Mouse (Mus musculus) limb, embryonic 11.5 days (tissue): ENCODE measurements at regions not wholly inside any gene's neighbourhood (a gene's known extent, or its start where the extent isn't known, plus 50 kb on each side); places are given as distances from the start of the nearest gene placed in this dataset.
"Not testable (repeated sequence)": the region's sequence is repeated elsewhere in the genome, so short reads cannot be mapped to it uniquely, and the experiment has no call there.

Source experiments
- ATAC-seq: fragments of 200-750 bp; cut with Nextera tagmentation; 2 replicates; pipeline ENCODE4 v1.8.0; 2017; ENCODE audit warnings: low read depth; ENCODE audit not compliant: insufficient number of reproducible peaks, low FRiP score, low TSS enrichment
- DNase-seq: peaks from one replicate; pipeline ENCODE4 v3.0.0-alpha.2; 2015; ENCODE audit warnings: low spot score
- H3K27ac ChIP-seq: fragments of 300-500 bp; sonication (generic); replicated peaks from 2 replicates; pipeline ENCODE4 v1.5.1; 2014; ENCODE audit warnings: low read depth, mild to moderate bottlenecking, low read length
- H3K27me3 ChIP-seq: fragments of 300-500 bp; sonication (generic); 2 replicates; pipeline ENCODE4 v1.6.1; 2014; ENCODE audit warnings: mild to moderate bottlenecking, low read length, mixed read lengths; ENCODE audit not compliant: control insufficient read depth, insufficient read depth
- H3K36me3 ChIP-seq: fragments of 300-500 bp; sonication (generic); 2 replicates; pipeline ENCODE4 v1.6.1; 2014; ENCODE audit warnings: mild to moderate bottlenecking, low read length, moderate library complexity, mixed read lengths; ENCODE audit not compliant: control insufficient read depth, insufficient read depth
- H3K4me1 ChIP-seq: fragments of 300-500 bp; sonication (generic); 2 replicates; pipeline ENCODE4 v1.6.1; 2014; ENCODE audit warnings: low read length, mixed read lengths; ENCODE audit not compliant: control insufficient read depth, insufficient read depth
- H3K4me2 ChIP-seq: fragments of 300-500 bp; sonication (generic); 2 replicates; pipeline ENCODE4 v1.6.1; 2014; ENCODE audit warnings: low read depth, mild to moderate bottlenecking, moderate library complexity; ENCODE audit not compliant: severe bottlenecking
- H3K4me3 ChIP-seq: fragments of 300-500 bp; sonication (generic); 2 replicates; pipeline ENCODE4 v1.5.1; 2014; ENCODE audit warnings: low read depth, low read length
- H3K9ac ChIP-seq: fragments of 300-500 bp; sonication (generic); 2 replicates; pipeline ENCODE4 v1.6.1; 2014; ENCODE audit warnings: mild to moderate bottlenecking, low read length
- H3K9me3 ChIP-seq: fragments of 300-500 bp; sonication (generic); 2 replicates; pipeline ENCODE4 v1.6.1; 2016; ENCODE audit warnings: low read length; ENCODE audit not compliant: control insufficient read depth
- WGBS: fragments of 180-500 bp; shearing (Covaris S2); extraction: QIAGEN DNeasy Blood & Tissue Kit; methylation state at CpG from one replicate; pipeline ENCODE4 v1.1.7; 2014; 5-methylcytosine and 5-hydroxymethylcytosine counted together

DNA sequence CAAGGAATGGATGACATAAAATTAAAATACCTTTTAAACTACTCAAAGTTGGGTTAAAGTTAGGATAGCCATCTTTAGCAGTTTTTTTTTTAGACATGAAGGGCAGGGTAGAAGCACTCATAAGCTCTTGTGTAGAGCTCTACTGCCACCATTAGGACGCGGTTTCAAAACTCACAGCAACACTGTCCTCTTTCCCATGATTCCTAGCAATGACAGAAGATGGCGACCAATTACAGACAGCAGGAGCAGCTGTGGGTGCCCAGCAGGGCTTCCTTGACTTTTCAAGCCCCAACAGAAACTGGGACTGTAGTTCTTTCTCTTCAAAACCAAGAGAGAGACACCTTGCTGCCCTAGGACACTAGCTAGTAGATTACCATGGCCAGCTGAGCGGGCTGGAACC lies 171.5 kb upstream of the Olfr1324 start:
- H3K4me2 ChIP-seq, result peak overlapping the region; percentile 20; the same call in 1 of the 2 replicates
- ATAC-seq (no peak), DNase-seq (peak; percentile 46)
- H3K9me3 ChIP-seq, result no peaks in the 10 kb centered on the region
- no peak overlapping the region for H3K9ac ChIP-seq
- H3K36me3 ChIP-seq, result no peaks in the 10 kb centered on the region
- WGBS, result 59% methylated on average over 4 of the region's 4 CpGs
- no peaks in the 10 kb centered on the region for H3K4me1 ChIP-seq
- no peak overlapping the region for H3K27ac ChIP-seq
- H3K4me3 ChIP-seq, result no peak overlapping the region
- no peaks in the 10 kb centered on the region for H3K27me3 ChIP-seq

DNA sequence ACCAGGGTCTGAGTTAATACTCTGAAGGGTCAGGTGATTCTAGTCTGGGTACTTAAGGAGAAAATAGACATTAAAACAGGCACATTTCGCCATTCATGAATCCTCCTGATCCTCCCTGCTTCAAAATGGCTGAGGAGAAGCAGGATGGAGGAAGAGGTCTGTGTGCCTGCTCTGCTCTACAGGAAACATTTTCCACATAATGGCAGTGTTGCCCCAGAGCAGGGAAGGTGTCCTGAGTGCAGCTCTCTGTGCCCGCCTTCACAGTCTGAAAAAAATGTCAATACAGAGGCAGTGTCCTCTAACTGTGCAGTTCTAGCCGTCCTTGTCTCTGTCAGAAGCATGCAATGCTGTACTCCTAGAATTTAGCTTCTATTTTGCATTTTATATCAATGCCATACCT lies 169.3 kb upstream of the Olfr1324 start:
- H3K36me3 ChIP-seq, H3K4me2 ChIP-seq, H3K9me3 ChIP-seq, H3K4me1 ChIP-seq, H3K4me3 ChIP-seq, ATAC-seq, H3K27me3 ChIP-seq, H3K27ac ChIP-seq, H3K9ac ChIP-seq, DNase-seq: not testable (repeated sequence)
- 78% methylated on average over 3 of the region's 3 CpGs for WGBS

DNA sequence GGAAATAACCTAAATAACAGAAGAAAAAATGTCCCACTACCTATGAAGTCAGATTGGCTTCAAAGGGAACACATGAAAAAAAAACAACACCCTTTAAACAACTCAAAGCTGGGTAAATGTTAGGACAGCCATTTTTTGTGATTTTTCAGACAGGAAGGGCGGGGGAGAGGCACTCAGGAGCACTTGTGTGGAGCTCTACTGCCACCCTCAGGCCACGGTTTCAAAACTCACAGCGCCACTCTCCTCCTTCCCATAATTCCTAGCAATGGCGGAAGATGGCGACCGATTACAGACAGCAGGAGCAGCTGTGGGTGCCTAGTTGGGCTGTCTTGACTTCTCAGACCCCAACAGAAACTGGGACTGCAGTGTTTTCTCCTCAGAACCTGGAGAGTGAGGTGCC lies 168.8 kb upstream of the Olfr1324 start:
- H3K4me3 ChIP-seq, result no peak overlapping the region
- ATAC-seq (no peak), DNase-seq (peak; percentile 74)
- H3K9ac ChIP-seq, result no peak overlapping the region
- no peaks in the 10 kb centered on the region for H3K9me3 ChIP-seq
- H3K4me1 ChIP-seq, result no peaks in the 10 kb centered on the region
- WGBS, result 55% methylated on average over 6 of the region's 6 CpGs
- H3K27ac ChIP-seq, result no peak overlapping the region
- no peak overlapping the region for H3K4me2 ChIP-seq
- H3K36me3 ChIP-seq, result no peaks in the 10 kb centered on the region
- no peaks in the 10 kb centered on the region for H3K27me3 ChIP-seq

DNA sequence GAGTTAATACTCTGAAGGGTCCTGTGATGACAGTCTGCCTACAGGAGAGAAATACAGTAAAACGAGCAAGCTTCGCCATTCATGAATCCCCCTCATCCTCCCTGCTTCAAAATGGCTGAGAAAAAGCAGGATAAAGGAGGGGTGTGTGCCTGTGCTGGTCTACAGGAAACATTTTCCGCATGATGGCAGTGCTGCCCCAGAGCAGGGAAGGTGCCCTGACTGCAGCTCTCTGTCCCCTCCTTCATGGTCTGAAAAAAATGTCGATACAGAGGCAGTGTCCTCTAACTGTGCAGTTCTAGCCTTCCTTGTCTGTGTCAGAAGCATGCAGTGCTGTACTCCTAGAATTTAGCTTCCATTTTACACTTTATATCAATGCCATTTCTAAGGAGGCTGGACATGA lies 166.7 kb upstream of the Olfr1324 start:
- not testable (repeated sequence) for H3K4me1 ChIP-seq, H3K36me3 ChIP-seq, DNase-seq, H3K9me3 ChIP-seq, H3K4me3 ChIP-seq, H3K4me2 ChIP-seq, H3K27me3 ChIP-seq, H3K9ac ChIP-seq, H3K27ac ChIP-seq, ATAC-seq
- WGBS, result 85% methylated on average over 4 of the region's 4 CpGs

DNA sequence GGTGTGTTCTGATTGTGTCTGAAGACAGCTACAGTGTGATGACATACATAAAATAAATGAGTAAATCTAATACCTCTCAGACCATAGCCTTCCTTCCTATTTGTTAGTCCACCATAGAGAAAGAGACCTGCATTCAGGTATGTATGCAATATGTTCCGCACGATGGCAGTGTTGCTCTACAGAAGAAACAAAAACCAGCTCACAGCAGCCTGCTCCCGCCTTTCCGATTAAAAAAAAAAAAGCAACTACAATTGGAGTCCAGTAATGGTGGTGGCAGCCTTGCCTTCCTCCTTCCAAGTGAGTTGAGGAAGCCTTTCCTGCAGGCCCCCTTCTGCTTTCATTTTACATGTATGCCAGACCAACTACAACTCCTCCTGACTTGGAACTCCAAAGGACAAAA lies 163.2 kb upstream of the Olfr1324 start:
- H3K27me3 ChIP-seq, result no peaks in the 10 kb centered on the region
- no peak for ATAC-seq
- no peaks in the 10 kb centered on the region for H3K9me3 ChIP-seq
- WGBS, result 75% methylated on average over 4 of the region's 4 CpGs
- no peak overlapping the region for H3K4me3 ChIP-seq
- no peak overlapping the region for H3K4me2 ChIP-seq
- DNase-seq, result peak; percentile 49
- H3K27ac ChIP-seq, result no peak overlapping the region
- no peaks in the 10 kb centered on the region for H3K4me1 ChIP-seq
- H3K36me3 ChIP-seq, result peaks cover 2% of the 10 kb centered on the region; the same call in 1 of the 2 replicates
- no peak overlapping the region for H3K9ac ChIP-seq

DNA sequence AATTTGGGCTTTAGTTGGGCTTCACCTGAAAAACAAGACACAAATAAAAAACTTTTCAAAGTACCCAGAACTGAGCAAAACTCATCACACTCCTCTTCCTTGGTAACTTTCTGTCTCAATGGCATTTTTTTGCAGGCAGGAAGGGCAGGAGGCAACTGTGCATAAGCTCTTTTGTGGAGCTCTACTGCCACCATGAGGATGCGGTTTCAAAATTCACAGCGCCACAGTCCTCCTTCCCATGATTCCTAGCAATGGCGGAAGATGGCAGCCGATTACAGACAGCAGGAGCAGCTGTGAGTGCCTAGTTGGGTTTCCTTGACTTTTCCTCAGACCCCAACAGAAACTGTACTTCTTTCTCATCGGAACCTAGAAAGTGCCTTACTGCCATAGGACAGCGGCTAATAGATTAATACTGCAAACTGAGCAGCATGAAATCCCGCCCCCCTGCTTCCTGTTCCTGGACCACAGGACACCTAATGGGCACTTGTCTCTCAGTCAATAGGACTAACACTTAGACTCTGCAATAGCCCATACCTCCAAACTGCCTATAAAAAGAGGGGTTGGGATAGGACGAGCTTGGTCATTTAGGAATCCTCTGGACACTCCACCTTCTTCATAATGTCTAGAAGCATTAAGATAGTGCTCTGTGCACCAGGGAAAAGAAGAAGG lies 162.5 kb upstream of the Olfr1324 start:
- Histone ChIP-seq H3K9ac (no peak overlapping the region), H3K9me3 (no peaks in the 10 kb centered on the region), H3K4me3 (no peak overlapping the region), H3K36me3 (peaks cover 2% of the 10 kb centered on the region; the same call in 1 of the 2 replicates), H3K4me2 (no peak overlapping the region), H3K4me1 (no peaks in the 10 kb centered on the region), H3K27me3 (no peaks in the 10 kb centered on the region), H3K27ac (no peak overlapping the region)
- DNase-seq (peak; percentile 71), ATAC-seq (no peak)
- WGBS, result 78% methylated on average over 8 of the region's 8 CpGs

DNA sequence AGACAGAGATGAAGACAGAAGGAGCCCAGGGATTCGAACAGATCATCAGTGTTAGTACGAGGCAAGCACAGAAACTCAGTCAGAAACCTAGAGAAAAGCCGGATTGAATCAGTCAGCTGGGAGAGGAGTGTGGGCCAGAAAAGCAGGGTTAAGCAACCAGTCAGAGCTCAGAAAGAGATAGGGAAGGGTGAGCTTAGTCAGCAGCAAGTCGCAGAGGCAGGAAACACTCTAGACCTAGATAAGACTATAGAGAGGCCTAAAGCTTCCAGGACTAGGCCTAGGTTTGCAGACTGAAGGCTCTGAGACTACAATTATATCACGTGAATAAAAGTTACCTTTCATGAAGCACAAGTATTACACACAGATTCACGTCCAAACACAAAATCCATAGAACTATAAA lies 160.6 kb upstream of the Olfr1324 start:
- H3K4me2 ChIP-seq, result no peak overlapping the region

DNA sequence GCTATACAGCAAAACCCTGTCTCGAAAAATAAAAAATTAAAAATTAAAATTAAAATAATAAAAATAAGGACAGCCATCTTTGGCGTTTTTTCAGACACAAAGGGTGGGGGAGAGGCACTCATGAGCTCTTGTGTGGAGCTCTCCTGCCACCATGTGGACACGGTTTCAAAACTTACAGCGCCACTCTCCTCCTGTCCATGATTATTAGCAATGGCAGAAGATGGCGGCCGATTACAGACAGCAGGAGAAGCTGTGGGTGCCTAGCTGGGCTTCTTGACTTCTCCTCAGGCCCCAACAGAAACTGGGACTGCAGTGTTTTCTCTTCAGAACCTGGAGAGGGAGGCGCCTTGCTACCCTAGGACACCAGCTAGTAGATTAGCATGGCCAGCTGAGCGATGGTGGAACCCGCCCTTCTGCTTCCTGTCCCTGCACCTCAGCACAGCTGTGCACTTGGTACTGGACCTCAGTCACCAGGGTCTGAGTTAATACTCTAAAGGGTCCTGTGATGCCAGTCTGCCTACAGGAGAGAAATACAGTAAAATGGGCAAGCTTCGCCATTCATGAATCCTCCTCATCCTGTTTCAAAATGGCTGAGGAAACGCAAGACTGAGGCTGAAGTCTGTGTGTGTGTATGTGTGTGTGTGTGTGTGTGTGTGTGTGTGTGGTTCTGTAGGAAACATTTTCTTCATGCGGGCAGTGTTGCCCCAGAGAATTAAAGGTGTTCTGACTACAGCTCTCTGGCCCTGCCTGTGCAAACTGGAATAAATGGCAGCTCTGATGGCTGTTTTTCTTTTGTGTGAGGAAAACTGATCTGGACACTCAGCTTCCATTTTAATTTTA lies 155.7 kb upstream of the Olfr1324 start:
- ATAC-seq, result no peak
- Histone ChIP-seq H3K4me1 (no peaks in the 10 kb centered on the region), H3K4me3 (no peak overlapping the region), H3K27ac (no peak overlapping the region), H3K9ac (no peak overlapping the region), H3K27me3 (no peaks in the 10 kb centered on the region), H3K9me3 (no peaks in the 10 kb centered on the region), H3K36me3 (no peaks in the 10 kb centered on the region), H3K4me2 (no peak overlapping the region)
- WGBS, result 77% methylated on average over 12 of the region's 12 CpGs
- peak; percentile 63 for DNase-seq

More for the DNA sequence above, 160.6 kb upstream of the Olfr1324 start:
- no peaks in the 10 kb centered on the region for H3K9me3 ChIP-seq
- no peak overlapping the region for H3K9ac ChIP-seq
- H3K4me3 ChIP-seq, result no peak overlapping the region
- 88% methylated on average over 6 of the region's 6 CpGs for WGBS
- ATAC-seq (no peak), DNase-seq (no peak)
- no peak overlapping the region for H3K27ac ChIP-seq
- no peaks in the 10 kb centered on the region for H3K27me3 ChIP-seq
- peaks cover 2% of the 10 kb centered on the region; the same call in 1 of the 2 replicates for H3K36me3 ChIP-seq
- H3K4me1 ChIP-seq, result no peaks in the 10 kb centered on the region
